Mouse (Mus musculus): ENCODE results near the gene Hook2.

The Hook2 gene

GRCm38 (mm10) chr8:85014431-85014830 lies 24.0 kb downstream of the Hook2 start, which contains the start of gene Best2:
Gene Best2, minus strand, starts transcription at chr8:85014531.
- in situ Hi-C loops (cut with MboI; ENCODE audit: unreplicated experiment in 2 of 2): no loop called here

- in situ Hi-C loops (cut with MboI; ENCODE audit: unreplicated experiment in 2 of 2): no loop called here
Observed at GRCm38 (mm10) chr8:85016724-85017123, 26.3 kb downstream of the Hook2 start.

GRCm38 (mm10) chr8:85017209-85017608 lies 26.8 kb downstream of the Hook2 start:
- in situ Hi-C loops (cut with MboI; ENCODE audit: unreplicated experiment in 2 of 2): no loop called here

- in situ Hi-C loops (cut with MboI; ENCODE audit: unreplicated experiment in 2 of 2): loop anchor here (10.0 kb wide), 2 partner anchors 47 to 53 kb away; partner anchors contain the start of genes Dhps (in 1 of the 2) and Junb (in 1 of the 2)
Observed at GRCm38 (mm10) chr8:85021514-85022055, 31.2 kb downstream of the Hook2 start.

- in situ Hi-C loops (cut with MboI; ENCODE audit: unreplicated experiment in 2 of 2): loop anchor here (10.0 kb wide), 2 partner anchors 49 to 51 kb away; partner anchors contain the start of genes Dhps (in 1 of the 2) and Junb (in 1 of the 2)
Observed at GRCm38 (mm10) chr8:85023846-85024245, 33.4 kb downstream of the Hook2 start.

- in situ Hi-C loops (cut with MboI; ENCODE audit: unreplicated experiment in 2 of 2): loop anchor here (5.0 to 10.0 kb wide), 3 partner anchors 49 to 58 kb away; partner anchors contain the start of genes Dhps (in 1 of the 2), Gm49661 (in 1 of the 2), Junb (in 1 of the 2) and Prdx2 (in 1 of the 2)
Observed at GRCm38 (mm10) chr8:85025098-85025932, 34.9 kb downstream of the Hook2 start, which contains the start of gene Asna1. Gene Asna1, minus strand, starts transcription at chr8:85025281.

GRCm38 (mm10) chr8:85026670-85027515 lies 36.5 kb downstream of the Hook2 start, which contains the start of gene Trir:
Gene Trir, plus strand, starts transcription at chr8:85026823.
- in situ Hi-C loops (cut with MboI; ENCODE audit: unreplicated experiment in 2 of 2): loop anchor here (5.0 to 10.0 kb wide), 3 partner anchors 48 to 60 kb away; partner anchors contain the start of genes Dhps (in 1 of the 2), Gm49661 (in 1 of the 2), Junb (in 1 of the 2) and Prdx2 (in 1 of the 2)

- in situ Hi-C loops (cut with MboI; ENCODE audit: unreplicated experiment in 2 of 2): loop anchor here (5.0 to 10.0 kb wide), 3 partner anchors 47 to 60 kb away; partner anchors contain the start of genes Dhps (in 1 of the 2), Gm49661 (in 1 of the 2), Junb (in 1 of the 2) and Prdx2 (in 1 of the 2)
Observed at GRCm38 (mm10) chr8:85027516-85027855, 37.1 kb downstream of the Hook2 start.

GRCm38 (mm10) chr8:85027922-85028321 lies 37.5 kb downstream of the Hook2 start:
- in situ Hi-C loops (cut with MboI; ENCODE audit: unreplicated experiment in 2 of 2): loop anchor here (5.0 to 10.0 kb wide), 3 partner anchors 47 to 61 kb away; partner anchors contain the start of genes Dhps (in 1 of the 2), Gm49661 (in 1 of the 2), Junb (in 1 of the 2) and Prdx2 (in 1 of the 2)

GRCm38 (mm10) chr8:85029271-85029670 lies 38.9 kb downstream of the Hook2 start:
- in situ Hi-C loops (cut with MboI; ENCODE audit: unreplicated experiment in 2 of 2): loop anchor here (5.0 to 10.0 kb wide), 3 partner anchors 46 to 62 kb away; partner anchors contain the start of genes Dhps (in 1 of the 2), Gm49661 (in 1 of the 2), Junb (in 1 of the 2) and Prdx2 (in 1 of the 2)

GRCm38 (mm10) chr8:85032622-85033311 lies 42.4 kb downstream of the Hook2 start:
- in situ Hi-C loops (cut with MboI; ENCODE audit: unreplicated experiment in 2 of 2): no loop called here

GRCm38 (mm10) chr8:85033867-85034266 lies 43.5 kb downstream of the Hook2 start:
- in situ Hi-C loops (cut with MboI; ENCODE audit: unreplicated experiment in 2 of 2): no loop called here

GRCm38 (mm10) chr8:85034764-85035163 lies 44.4 kb downstream of the Hook2 start:
- in situ Hi-C loops (cut with MboI; ENCODE audit: unreplicated experiment in 2 of 2): no loop called here

GRCm38 (mm10) chr8:85035165-85035727 lies 44.8 kb downstream of the Hook2 start:
- in situ Hi-C loops (cut with MboI; ENCODE audit: unreplicated experiment in 2 of 2): no loop called here

GRCm38 (mm10) chr8:85035728-85036310 lies 45.4 kb downstream of the Hook2 start:
- in situ Hi-C loops (cut with MboI; ENCODE audit: unreplicated experiment in 2 of 2): no loop called here

- in situ Hi-C loops (cut with MboI; ENCODE audit: unreplicated experiment in 2 of 2): no loop called here
Observed at GRCm38 (mm10) chr8:85036381-85036717, 45.9 kb downstream of the Hook2 start.

GRCm38 (mm10) chr8:85036718-85037365 lies 46.4 kb downstream of the Hook2 start, which contains the start of gene Tnpo2:
Gene Tnpo2, plus strand, starts transcription at chr8:85036915.
- in situ Hi-C loops (cut with MboI; ENCODE audit: unreplicated experiment in 2 of 2): no loop called here

GRCm38 (mm10) chr8:85037366-85037680 lies 46.9 kb downstream of the Hook2 start:
- in situ Hi-C loops (cut with MboI; ENCODE audit: unreplicated experiment in 2 of 2): no loop called here
